Mouse (Mus musculus): Measurements from ENCODE around the gene Olfr640. TPM values are rescaled to one million over a fixed set of nuclear protein-coding genes. Genes with fewer than 3 reads are reported as not detected.

The Olfr640 gene
- not detected in 2 replicates for polyA plus RNA-seq (2014; fragmentation: Nextera tagmentation; extraction: Ambion mirVana)

DNA sequence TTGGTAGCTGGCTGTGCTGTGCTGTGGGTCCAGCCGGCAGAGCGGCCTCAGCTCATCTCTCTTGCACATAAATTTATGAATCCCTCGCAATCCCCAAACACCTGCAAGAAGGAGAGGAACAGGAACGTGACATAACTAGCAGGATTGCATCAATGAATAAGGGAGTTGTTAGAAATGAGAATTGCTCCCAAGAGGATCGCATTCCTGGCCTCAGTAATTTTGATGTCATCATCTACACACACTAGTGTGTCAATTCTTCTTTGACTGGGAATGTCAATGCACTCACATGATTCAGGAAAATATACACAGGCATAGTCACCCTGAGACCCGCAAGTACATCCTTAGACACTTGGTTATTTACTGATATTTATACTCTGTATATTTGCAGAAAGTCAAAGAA is at the start of gene Olfr640:
Gene Olfr640 (minus strand): TSS at position 101 of the 400 bp plus-strand sequence.
- ATAC-seq (replicated peaks; ENCODE audit: low FRiP score, low TSS enrichment, low read depth) (no peak), DNase-seq (ENCODE audit: low spot score) (no peak)
- no peak within 1 kb of the TSS for H3K27ac ChIP-seq (ENCODE audit: low read depth)
- no peak within 1 kb of the TSS for H3K4me3 ChIP-seq (ENCODE audit: low read depth, low read length)
- H3K9ac ChIP-seq (ENCODE audit: low read length): no peak within 1 kb of the TSS
- H3K4me2 ChIP-seq (ENCODE audit: low read length): no peak within 1 kb of the TSS
- no peaks in the 10 kb centered on the region for H3K36me3 ChIP-seq (ENCODE audit: control insufficient read depth, insufficient read depth, low read length)
- no peaks in the 10 kb centered on the region for H3K27me3 ChIP-seq (replicated peaks; ENCODE audit: control insufficient read depth, insufficient read depth, low read length)
- no peaks in the 10 kb centered on the region for H3K9me3 ChIP-seq (ENCODE audit: control insufficient read depth, low read length)
- WGBS: 82% methylated on average over 6 of the region's 6 CpGs
- no peaks in the 10 kb centered on the region for H3K4me1 ChIP-seq (replicated peaks; ENCODE audit: control insufficient read depth, insufficient read depth, low read length)

DNA sequence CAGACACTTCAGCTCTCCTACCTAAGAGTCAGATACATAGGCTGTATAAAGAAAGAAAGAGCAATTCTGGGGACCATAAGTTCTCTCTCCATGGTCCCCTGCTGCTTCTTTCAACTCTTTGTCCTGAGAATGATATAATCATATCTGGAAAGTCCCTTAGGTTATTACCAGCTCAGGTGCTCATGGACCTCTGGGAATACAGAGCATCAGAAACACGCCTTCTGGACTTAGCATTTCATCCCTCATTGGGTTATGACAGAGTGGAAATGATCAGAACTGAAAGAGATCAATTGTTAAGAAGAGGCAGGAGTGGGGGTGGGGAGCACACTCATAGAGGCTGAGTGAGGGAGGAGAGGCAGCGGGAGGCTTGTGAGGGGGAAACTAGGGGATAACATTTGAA is 46.4 kb upstream of the Olfr640 start, which contains the start of gene Olfr644:
Gene Olfr644 (minus strand): TSS at position 101 of the 400 bp plus-strand sequence.
- Histone ChIP-seq H3K4me3 (ENCODE audit: low read depth, low read length) (no peak within 1 kb of the TSS), H3K27me3 (replicated peaks; ENCODE audit: control insufficient read depth, insufficient read depth, low read length) (no peaks in the 10 kb centered on the region), H3K36me3 (ENCODE audit: control insufficient read depth, insufficient read depth, low read length) (no peaks in the 10 kb centered on the region), H3K4me2 (ENCODE audit: low read length) (no peak within 1 kb of the TSS), H3K27ac (ENCODE audit: low read depth) (no peak within 1 kb of the TSS), H3K9me3 (ENCODE audit: control insufficient read depth, low read length) (no peaks in the 10 kb centered on the region), H3K9ac (ENCODE audit: low read length) (no peak within 1 kb of the TSS), H3K4me1 (replicated peaks; ENCODE audit: control insufficient read depth, insufficient read depth, low read length) (no peaks in the 10 kb centered on the region)
- DNase-seq (ENCODE audit: low spot score) (no peak), ATAC-seq (replicated peaks; ENCODE audit: low FRiP score, low TSS enrichment, low read depth) (no peak)
- 66% methylated on average over 2 of the region's 2 CpGs for WGBS

DNA sequence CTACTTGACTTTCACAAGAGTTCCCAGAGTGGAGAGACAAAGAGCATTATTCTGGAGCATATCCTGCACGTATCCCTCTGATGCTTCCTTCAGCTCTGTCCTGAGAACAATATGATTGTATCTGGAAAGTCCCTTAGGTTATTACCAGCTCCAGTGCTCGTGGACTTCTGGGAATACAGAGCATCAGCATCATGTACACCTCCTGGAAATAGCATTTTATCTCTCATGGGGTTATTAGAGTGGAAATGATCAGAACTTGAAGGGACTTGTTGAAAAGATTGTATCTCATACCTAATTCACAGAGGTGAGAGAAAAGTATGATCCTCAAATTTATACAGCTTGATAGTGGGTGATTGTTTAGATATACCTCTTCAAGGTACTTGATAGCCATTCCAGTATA is 36.0 kb upstream of the Olfr640 start, which contains the start of gene 4930516K23Rik:
Gene 4930516K23Rik (minus strand): TSS at position 101 of the 400 bp plus-strand sequence.
- Histone ChIP-seq H3K4me3 (ENCODE audit: low read depth, low read length) (no peak within 1 kb of the TSS), H3K9me3 (ENCODE audit: control insufficient read depth, low read length) (no peaks in the 10 kb centered on the region), H3K27ac (ENCODE audit: low read depth) (no peak within 1 kb of the TSS), H3K4me2 (ENCODE audit: low read length) (no peak within 1 kb of the TSS), H3K36me3 (ENCODE audit: control insufficient read depth, insufficient read depth, low read length) (no peaks in the 10 kb centered on the region), H3K9ac (ENCODE audit: low read length) (no peak within 1 kb of the TSS), H3K27me3 (replicated peaks; ENCODE audit: control insufficient read depth, insufficient read depth, low read length) (no peaks in the 10 kb centered on the region), H3K4me1 (replicated peaks; ENCODE audit: control insufficient read depth, insufficient read depth, low read length) (no peaks in the 10 kb centered on the region)
- no peak for ATAC-seq (replicated peaks; ENCODE audit: low FRiP score, low TSS enrichment, low read depth)
- DNase-seq (ENCODE audit: low spot score): no peak
- 58% methylated on average over 2 of the region's 2 CpGs for WGBS

DNA sequence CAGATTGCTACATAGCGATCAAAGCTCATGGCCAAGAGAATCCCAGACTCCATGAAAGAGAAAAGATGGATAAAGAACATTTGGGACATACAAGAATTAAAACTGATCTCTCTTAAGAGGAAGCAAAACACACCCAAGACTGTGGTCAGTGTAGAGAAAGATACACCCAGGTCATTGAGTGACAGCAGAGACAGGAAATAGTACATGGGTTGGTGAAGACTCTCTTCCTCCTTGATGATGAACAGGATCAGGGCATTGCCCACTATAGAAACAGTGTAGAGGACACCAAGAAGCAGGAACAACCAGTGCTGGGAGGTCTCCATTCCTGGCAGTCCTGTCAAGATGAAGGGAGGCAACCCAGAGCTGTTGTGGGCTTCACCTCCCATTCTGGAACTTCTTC is 33.8 kb upstream of the Olfr640 start:
- no peak for ATAC-seq (replicated peaks; ENCODE audit: low FRiP score, low TSS enrichment, low read depth)
- no peak overlapping the region for H3K4me3 ChIP-seq (ENCODE audit: low read depth, low read length)
- no peak overlapping the region for H3K27ac ChIP-seq (ENCODE audit: low read depth)
- DNase-seq (ENCODE audit: low spot score): no peak
- H3K27me3 ChIP-seq (replicated peaks; ENCODE audit: control insufficient read depth, insufficient read depth, low read length): no peaks in the 10 kb centered on the region
- H3K9ac ChIP-seq (ENCODE audit: low read length): no peak overlapping the region
- H3K4me2 ChIP-seq (ENCODE audit: low read length): no peak overlapping the region
- no peaks in the 10 kb centered on the region for H3K36me3 ChIP-seq (ENCODE audit: control insufficient read depth, insufficient read depth, low read length)
- H3K9me3 ChIP-seq (ENCODE audit: control insufficient read depth, low read length): no peaks in the 10 kb centered on the region
- no peaks in the 10 kb centered on the region for H3K4me1 ChIP-seq (replicated peaks; ENCODE audit: control insufficient read depth, insufficient read depth, low read length)
- 93% methylated on average over 1 of the region's 1 CpGs for WGBS

DNA sequence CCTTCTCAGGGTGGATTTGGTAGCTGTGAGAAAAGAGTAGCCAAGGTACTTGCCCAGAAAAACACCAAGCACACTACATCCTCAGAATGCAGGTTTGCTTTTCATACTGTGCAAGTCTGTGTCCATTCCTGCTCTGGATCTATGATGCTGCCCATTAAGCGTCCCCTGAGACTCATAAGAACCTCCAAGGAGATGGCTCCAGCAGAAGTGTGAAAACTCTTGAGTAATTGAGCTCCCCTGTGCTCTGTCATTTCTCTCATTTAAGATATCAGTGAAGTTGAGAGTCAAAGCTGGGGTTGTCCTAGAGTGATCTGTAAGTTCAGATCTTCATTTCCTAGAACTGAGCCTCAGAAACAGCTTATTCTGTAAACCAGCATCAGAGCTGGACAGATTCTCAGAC is 27.2 kb upstream of the Olfr640 start, which contains the start of gene Olfr642:
Gene Olfr642 (minus strand): TSS at position 101 of the 400 bp plus-strand sequence.
- no peak for DNase-seq (ENCODE audit: low spot score)
- H3K4me1 ChIP-seq (replicated peaks; ENCODE audit: control insufficient read depth, insufficient read depth, low read length): no peaks in the 10 kb centered on the region
- ATAC-seq (replicated peaks; ENCODE audit: low FRiP score, low TSS enrichment, low read depth): no peak
- H3K4me3 ChIP-seq (ENCODE audit: low read depth, low read length): no peak within 1 kb of the TSS
- no peaks in the 10 kb centered on the region for H3K9me3 ChIP-seq (ENCODE audit: control insufficient read depth, low read length)
- H3K27me3 ChIP-seq (replicated peaks; ENCODE audit: control insufficient read depth, insufficient read depth, low read length): no peaks in the 10 kb centered on the region
- WGBS: 88% methylated on average over 1 of the region's 1 CpGs
- no peak within 1 kb of the TSS for H3K9ac ChIP-seq (ENCODE audit: low read length)
- H3K36me3 ChIP-seq (ENCODE audit: control insufficient read depth, insufficient read depth, low read length): no peaks in the 10 kb centered on the region
- no peak within 1 kb of the TSS for H3K4me2 ChIP-seq (ENCODE audit: low read length)
- no peak within 1 kb of the TSS for H3K27ac ChIP-seq (ENCODE audit: low read depth)

DNA sequence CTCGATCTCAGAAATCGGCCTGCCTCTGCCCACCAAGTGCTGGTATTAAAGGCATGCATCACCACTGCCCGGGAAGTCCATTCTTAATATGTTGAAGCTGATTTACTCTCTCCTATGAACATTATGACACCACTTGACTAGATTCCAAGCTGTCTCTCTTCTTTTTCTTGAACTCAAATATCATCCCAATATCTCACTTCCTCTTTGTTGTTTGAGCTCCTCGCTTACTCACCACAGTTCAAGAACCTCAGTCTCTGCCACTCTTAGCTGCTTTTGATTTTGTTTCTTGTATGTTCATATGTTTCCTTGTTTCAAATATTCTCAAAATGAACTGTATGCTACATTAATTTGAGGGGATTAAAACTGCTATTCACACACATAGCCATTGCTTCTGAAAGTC is 25.4 kb upstream of the Olfr640 start:
- H3K9ac ChIP-seq (ENCODE audit: low read length): no peak overlapping the region
- no peak overlapping the region for H3K4me2 ChIP-seq (ENCODE audit: low read length)
- H3K4me3 ChIP-seq (ENCODE audit: low read depth, low read length): no peak overlapping the region
- no peak for ATAC-seq (replicated peaks; ENCODE audit: low FRiP score, low TSS enrichment, low read depth)
- H3K27ac ChIP-seq (ENCODE audit: low read depth): no peak overlapping the region
- no peaks in the 10 kb centered on the region for H3K36me3 ChIP-seq (ENCODE audit: control insufficient read depth, insufficient read depth, low read length)
- H3K9me3 ChIP-seq (ENCODE audit: control insufficient read depth, low read length): no peaks in the 10 kb centered on the region
- H3K27me3 ChIP-seq (replicated peaks; ENCODE audit: control insufficient read depth, insufficient read depth, low read length): no peaks in the 10 kb centered on the region
- no peaks in the 10 kb centered on the region for H3K4me1 ChIP-seq (replicated peaks; ENCODE audit: control insufficient read depth, insufficient read depth, low read length)
- 91% methylated on average over 4 of the region's 4 CpGs for WGBS
- DNase-seq (ENCODE audit: low spot score): no peak

DNA sequence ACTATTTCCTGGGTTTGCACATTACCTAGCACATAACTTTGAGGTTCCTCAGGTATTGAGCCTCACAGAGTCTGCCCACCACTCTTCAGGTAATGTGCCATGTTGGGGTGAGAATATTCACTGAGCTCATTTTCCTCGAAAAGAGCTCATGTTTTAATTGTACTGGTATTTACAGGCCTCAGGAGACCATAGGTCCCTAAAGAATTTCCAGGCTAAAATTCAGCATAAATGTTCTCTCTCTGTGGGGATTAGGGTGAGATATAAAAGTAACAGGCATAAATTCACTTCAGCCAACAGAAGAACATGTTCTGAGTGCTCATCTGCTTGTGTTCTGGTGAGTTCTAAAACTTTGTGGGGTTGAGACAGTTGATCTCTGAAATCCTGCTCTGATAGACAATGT is 9.8 kb upstream of the Olfr640 start, which contains the start of gene Olfr641:
Gene Olfr641 (plus strand): TSS at position 301 of the 400 bp plus-strand sequence.
- Histone ChIP-seq H3K4me1 (replicated peaks; ENCODE audit: control insufficient read depth, insufficient read depth, low read length) (no peaks in the 10 kb centered on the region), H3K27ac (ENCODE audit: low read depth) (no peak within 1 kb of the TSS), H3K36me3 (ENCODE audit: control insufficient read depth, insufficient read depth, low read length) (no peaks in the 10 kb centered on the region), H3K9ac (ENCODE audit: low read length) (no peak within 1 kb of the TSS), H3K4me3 (ENCODE audit: low read depth, low read length) (no peak within 1 kb of the TSS), H3K4me2 (ENCODE audit: low read length) (no peak within 1 kb of the TSS), H3K9me3 (ENCODE audit: control insufficient read depth, low read length) (no peaks in the 10 kb centered on the region), H3K27me3 (replicated peaks; ENCODE audit: control insufficient read depth, insufficient read depth, low read length) (no peaks in the 10 kb centered on the region)
- WGBS: 74% methylated on average over 1 of the region's 1 CpGs
- ATAC-seq (replicated peaks; ENCODE audit: low FRiP score, low TSS enrichment, low read depth) (no peak), DNase-seq (ENCODE audit: low spot score) (no peak)

DNA sequence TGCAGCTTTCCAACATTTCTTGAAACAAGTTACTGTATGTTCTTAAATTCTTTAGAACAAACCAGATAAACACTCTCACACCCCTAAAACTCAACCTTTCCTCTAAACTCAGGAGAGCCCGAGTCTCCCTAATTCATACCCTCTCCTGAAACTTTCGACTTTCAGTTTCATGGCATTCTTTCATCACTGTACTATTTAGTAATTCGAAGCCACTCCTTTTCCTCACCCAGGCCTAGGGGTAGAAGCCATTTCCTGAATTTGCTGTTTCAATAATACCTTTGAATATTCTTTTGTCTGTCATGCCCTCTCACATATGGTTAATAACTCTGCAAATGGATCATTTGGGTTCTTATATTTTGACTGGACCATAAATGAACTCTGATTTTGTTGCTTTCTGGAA is 1.6 kb upstream of the Olfr640 start:
- Histone ChIP-seq H3K4me2 (ENCODE audit: low read length) (no peak overlapping the region), H3K36me3 (ENCODE audit: control insufficient read depth, insufficient read depth, low read length) (no peaks in the 10 kb centered on the region), H3K9me3 (ENCODE audit: control insufficient read depth, low read length) (no peaks in the 10 kb centered on the region), H3K27me3 (replicated peaks; ENCODE audit: control insufficient read depth, insufficient read depth, low read length) (no peaks in the 10 kb centered on the region), H3K27ac (ENCODE audit: low read depth) (no peak overlapping the region), H3K4me1 (replicated peaks; ENCODE audit: control insufficient read depth, insufficient read depth, low read length) (no peaks in the 10 kb centered on the region), H3K4me3 (ENCODE audit: low read depth, low read length) (no peak overlapping the region), H3K9ac (ENCODE audit: low read length) (no peak overlapping the region)
- ATAC-seq (replicated peaks; ENCODE audit: low FRiP score, low TSS enrichment, low read depth) (no peak), DNase-seq (ENCODE audit: low spot score) (no peak)
- WGBS: 82% methylated on average over 3 of the region's 3 CpGs

DNA sequence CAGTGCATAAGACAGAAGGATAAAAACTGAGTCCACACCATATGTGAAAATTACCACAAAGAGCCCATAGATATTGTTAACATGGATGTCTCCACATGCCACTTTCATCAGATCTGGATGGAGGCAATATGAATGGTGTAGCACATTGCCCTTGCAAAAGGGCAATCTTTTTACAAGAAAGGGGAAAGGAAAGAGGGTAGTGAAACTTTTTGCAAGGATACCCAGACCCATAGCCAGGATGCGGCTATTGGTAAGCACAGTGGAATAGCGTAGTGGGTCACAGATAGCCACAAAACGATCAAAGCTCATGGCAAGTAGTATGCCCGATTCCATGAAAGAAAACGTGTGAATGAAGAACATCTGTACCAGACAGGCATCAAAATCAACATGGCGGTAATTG is 3.7 kb downstream of the Olfr640 start:
- H3K4me2 ChIP-seq (ENCODE audit: low read length): no peak overlapping the region
- no peak for DNase-seq (ENCODE audit: low spot score)
- WGBS: 92% methylated on average over 6 of the region's 6 CpGs
- H3K4me3 ChIP-seq (ENCODE audit: low read depth, low read length): no peak overlapping the region
- no peak overlapping the region for H3K27ac ChIP-seq (ENCODE audit: low read depth)
- ATAC-seq (replicated peaks; ENCODE audit: low FRiP score, low TSS enrichment, low read depth): no peak
- no peaks in the 10 kb centered on the region for H3K36me3 ChIP-seq (ENCODE audit: control insufficient read depth, insufficient read depth, low read length)
- H3K4me1 ChIP-seq (replicated peaks; ENCODE audit: control insufficient read depth, insufficient read depth, low read length): no peaks in the 10 kb centered on the region
- no peaks in the 10 kb centered on the region for H3K27me3 ChIP-seq (replicated peaks; ENCODE audit: control insufficient read depth, insufficient read depth, low read length)
- no peaks in the 10 kb centered on the region for H3K9me3 ChIP-seq (ENCODE audit: control insufficient read depth, low read length)
- H3K9ac ChIP-seq (ENCODE audit: low read length): no peak overlapping the region

Data from intestine, embryonic 14.5 days (tissue).